Mouse (Mus musculus) right cerebral cortex, adult 2 months (tissue): ENCODE data around the gene Kap.
"Not testable (repeated sequence)": the region's sequence is repeated elsewhere in the genome, so short reads cannot be mapped to it uniquely, and the experiment has no call there.

Experiments used
- DNase-seq, 2 experiments: peaks; one replicate each; pipeline ENCODE4 v3.0.0; 2021 to 2022; ENCODE audit warnings: low spot score in 2 of 2

The Kap gene

DNA sequence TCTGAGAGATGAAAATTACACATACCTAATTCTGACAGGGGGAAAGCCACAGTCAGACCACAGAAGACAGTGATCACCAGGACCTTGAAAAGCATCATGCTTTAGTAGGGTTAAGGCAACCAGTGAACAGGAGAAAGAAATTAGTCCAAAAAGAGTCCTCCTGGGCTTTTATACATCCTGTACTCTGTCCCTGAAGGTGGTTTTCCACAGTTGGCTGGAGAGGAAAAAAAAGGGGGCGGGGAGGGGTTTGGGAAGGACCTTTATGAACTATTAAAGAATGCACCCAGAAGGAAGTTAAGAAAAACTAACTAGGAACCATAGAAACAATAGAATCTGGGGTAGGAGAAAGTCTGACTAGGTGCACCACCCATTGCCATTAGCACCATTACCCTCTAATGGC is at the start of gene Kap:
Gene Kap, minus strand, starts transcription at position 237 of the 400 bp plus-strand sequence.
- DNase-seq, result no peak

DNA sequence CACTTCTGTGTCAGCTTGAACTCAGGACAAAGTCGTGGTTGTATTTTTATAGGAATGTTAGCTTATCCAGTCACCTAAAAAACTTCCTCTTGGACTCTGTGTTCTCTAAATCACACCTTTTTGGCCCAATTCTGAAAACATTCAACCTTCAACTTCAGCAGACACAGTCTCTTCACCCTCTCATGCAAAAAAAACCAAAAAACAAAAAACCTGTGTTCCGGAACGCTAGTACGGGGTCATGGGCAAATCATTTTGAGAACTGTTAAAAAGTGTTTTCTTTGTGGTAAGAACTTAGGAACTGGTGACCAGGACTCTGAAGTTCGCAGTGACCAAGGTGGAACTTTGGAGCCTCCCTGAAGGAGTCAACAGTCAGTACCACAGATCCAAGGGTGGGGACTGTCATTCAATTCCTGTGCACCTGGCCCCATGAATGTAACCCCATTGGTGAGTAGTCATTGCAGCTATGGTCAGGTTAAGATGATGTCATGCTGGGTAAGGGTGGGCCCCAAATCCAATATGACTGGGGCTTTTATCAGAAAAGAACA is 32.4 kb upstream of the Kap start:
- no peak for DNase-seq

DNA sequence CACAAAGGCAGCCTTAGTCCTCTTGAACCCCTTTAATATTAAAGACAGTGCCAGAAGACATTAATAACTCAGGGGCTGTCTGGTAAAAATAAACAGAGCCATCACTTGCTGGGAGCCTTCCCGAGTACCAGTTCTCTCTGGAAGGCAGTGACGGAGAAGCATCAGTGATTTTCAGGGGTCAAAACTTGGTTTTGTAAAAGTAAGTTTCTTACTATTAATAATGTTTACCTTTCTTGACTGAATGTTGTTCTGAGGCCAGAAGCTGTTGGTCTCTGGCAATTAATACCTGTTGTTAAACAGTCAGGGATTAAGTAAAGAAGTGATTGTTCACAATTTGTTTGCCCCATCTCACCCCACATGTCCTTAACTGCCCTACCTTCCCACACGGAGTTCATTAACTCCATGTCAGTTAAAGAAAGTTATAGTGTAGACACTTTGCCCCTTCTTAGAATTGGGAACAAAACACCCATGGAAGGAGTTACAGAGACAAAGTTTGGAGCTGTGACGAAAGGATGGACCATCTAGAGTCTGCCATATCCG is 30.0 kb upstream of the Kap start:
- DNase-seq, result no peak

DNA sequence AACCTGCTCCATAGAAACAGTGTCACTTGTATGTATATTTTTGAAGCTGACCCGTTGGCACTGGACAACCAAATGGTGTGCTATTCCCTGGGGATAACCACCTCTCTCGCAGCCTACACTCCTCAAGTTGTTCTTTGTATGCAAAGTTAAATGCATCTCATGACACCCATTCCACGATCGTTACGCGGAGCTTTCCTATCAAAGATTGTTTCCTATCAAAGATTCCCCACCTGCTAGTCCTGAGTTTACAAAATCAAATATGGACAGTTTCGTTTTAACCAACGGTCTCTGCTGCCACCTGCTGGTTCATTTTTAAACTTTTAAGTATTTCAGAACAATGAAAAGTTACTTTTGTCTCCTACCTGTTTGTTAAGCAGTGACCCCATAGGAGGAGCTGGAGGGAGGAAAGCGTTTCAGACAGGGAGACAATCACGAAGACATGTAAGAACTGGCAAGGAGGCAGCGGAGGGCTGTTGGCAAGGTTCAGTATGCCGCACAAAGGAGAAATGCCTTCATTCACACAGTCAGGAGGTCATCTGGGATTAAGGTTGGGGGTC is 22.4 kb upstream of the Kap start:
- DNase-seq, result peak; percentile 19 to 62

DNA sequence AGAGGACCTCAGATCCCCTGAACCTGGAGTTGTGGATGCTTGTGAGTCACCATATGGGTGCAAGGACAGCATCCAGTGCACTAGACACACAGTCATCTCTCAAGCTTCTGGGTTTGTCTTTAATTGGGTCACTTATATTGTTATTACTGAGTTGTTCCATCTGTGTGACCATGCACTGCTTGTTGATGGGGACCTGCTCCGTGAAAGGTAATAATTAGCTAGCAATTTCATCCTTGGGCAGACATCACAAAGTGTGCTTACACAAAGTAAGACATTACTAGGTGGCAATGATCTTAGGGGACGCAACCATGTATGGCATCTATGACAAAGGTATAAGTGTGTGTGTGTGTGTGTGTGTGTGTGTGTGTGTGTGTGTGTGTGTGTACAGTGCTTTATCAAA is 19.1 kb upstream of the Kap start:
- no peak for DNase-seq

DNA sequence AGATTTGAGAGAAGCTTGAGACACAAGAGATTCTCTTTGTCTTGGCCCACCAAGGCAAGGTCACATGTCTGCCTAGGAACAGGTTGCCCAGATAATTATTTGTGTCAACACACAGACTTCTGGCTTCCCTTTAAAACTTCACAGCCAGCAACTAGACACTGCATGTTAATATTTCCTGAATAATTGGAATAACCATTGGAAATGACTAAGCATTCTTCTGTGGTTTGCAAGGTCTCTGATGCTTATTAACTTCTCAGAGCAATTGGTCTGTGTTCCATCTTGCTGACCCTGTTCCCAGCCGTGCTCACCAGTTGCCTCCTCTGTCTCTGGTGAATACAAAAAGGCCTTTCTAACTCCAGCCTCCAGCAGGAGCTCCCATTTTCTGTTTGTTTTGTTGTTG is 17.6 kb upstream of the Kap start:
- DNase-seq, result no peak

DNA sequence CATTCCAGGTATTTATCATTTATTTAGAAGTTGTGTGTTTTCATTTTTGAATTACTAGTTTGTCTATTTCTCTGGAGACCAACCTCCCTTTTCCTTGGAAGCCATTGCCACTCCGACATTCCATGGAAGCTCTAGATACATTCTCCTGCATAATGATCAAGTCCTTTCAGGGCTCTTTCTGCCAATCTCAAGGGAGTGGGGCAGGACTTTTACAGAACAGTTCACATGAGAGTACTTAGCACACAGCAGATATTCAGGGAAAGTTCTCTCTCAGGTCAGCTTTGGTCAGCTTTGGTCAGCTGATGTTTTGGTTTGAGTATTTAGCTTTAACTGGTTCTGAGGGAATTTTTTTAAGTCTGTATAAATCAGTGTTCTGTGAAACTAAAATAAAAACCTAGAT is 14.8 kb upstream of the Kap start:
- no peak for DNase-seq

DNA sequence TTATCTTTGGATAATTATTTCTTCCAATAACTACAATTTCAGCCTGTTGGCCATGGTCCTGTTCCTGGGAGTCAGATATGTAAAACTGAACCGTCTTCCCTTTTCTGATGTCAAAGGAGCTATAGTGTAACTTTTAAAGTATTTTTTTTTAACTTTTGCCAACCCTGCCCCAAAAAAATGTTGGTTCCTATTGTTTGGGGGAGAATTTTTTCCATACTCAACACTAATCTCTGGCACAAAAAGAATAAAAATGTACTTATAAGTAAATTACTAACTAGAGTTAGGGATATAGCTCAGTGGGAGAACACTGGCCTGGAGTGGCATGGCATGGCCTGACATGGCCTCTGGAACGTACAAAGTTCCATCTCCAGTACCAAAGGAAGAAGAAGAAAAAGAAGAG is 2.3 kb upstream of the Kap start:
- no peak for DNase-seq

DNA sequence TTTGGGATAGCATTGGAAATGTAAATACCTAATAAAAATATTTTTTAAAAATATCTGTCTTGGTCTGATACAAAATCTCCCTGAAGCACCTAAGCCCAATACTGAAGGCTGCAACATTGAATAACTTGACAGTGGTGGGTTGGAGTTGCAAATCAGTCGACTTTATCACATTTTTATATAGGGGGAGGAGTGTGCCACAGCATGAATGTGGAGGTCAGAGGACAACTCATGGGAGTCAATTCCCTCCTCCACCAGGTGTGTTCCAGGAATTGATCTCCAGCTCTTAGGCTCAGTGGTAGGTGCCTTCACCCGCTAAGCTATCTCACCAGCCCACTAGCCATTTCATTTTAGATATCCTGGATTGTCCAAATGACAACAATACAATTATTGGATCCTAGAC is 4.2 kb downstream of the Kap start:
- DNase-seq, result no peak

DNA sequence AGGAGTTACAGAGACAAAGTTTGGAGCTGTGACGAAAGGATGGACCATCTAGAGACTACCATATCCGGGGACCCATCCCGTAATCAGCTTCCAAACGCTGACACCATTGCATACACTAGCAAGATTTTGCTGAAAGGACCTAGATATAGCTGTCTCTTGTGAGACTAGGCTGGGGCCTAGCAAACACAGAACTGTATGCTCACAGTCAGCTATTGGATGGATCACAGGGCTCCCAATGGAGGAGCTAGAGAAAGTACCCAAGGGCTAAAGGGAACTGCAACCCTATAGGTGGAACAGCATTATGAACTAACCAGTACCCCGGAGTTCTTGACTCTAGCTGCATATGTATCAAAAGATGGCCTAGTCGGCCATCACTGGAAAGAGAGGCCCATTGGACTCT is 4.7 kb downstream of the Kap start:
- DNase-seq, result not testable (repeated sequence)

DNA sequence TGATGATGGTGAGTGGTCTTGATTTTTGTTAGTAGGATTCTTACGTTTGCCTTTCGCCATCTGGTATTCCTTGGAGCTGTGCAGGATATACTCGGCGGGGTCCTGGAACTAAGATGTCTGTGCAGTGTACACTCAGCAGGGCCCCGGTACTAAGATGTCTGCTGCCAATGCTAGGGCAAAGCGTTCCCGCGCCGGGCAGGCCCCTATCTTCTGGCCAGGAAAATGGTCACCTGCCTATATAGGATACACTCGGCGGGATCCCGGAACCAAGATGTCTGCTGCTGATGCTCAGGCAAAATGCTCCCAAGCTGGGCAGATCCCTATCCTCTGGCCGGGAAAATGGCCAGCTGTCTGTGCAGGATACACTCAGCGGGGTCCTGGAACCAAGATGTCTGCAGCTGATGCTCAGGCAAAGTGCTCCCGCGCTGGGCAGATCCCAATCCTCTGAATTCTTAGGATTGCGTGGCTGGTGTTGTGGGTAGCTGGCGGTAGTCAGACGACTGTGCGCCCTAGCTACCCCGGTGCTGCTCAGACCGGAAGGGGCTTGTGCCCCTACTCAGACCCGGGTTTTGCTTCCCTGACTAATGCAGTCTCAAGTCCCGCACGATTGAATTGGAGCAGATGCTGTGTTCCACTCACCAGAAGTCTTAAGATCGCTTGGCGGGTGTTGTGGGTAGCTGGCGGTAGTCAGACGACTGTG is 15.1 kb downstream of the Kap start:
- not testable (repeated sequence) for DNase-seq

DNA sequence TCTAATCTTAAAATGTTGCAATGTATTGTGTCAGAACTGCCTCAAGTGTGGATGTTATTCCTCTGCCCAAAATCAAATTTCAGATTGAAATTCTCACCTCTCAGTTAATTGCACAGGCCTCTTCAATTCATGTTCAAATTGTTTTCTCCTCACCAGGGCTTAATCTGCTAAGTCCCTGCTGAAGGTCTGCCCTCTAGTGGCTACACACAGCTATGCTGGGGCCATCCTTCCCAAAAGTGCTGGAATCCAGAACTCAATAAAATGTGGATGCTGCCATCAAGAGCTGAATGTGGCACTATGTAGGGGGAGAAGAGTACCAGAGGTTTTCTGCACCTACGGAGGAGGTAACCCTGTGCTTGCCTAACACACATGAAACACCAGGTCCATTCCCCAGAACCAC is 41.2 kb downstream of the Kap start:
- peak; percentile 1 to 4 for DNase-seq
